Mouse (Mus musculus) small intestine, adult 2 months (tissue): ENCODE data around the gene Stxbp3.

Source experiments
- CTCF ChIP-seq: fragments of 200-500 bp; IDR thresholded peaks from 2 replicates; pipeline ENCODE4 v1.5.1; 2012; ENCODE audit warnings: low read depth, mild to moderate bottlenecking, control low read depth, inconsistent platforms, low read length, moderate library complexity, mixed read lengths; ENCODE audit not compliant: insufficient replicate concordance, insufficient read length; ENCODE audit errors: extremely low read depth
- POLR2A ChIP-seq: fragments of 200-500 bp; IDR thresholded peaks from 2 replicates; pipeline ENCODE4 v1.6.1; 2012; ENCODE audit warnings: low read depth, mild to moderate bottlenecking, control low read depth, inconsistent platforms, low read length, moderate library complexity

DNA sequence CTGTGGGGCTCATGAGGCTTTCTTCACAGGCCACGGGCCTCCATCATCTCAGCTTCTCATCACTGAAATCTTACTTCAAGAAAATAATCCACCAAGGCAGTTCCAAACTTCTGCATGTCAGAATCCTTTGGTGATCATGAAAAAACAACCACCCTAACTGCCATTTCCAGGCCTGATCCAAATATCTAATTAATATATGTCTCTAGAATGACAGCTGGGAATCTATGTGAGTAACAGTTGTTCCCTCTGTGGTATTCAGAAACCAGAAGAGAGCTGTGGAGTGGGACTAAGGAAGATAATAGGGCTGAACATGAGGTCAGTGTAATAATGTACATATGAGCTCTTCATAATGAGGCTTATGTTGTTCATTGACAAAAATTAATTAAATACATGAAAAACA, 12.9 kb upstream of the Stxbp3 start:
- no peak for TF ChIP-seq CTCF
- no peak for TF ChIP-seq POLR2A
